Mouse (Mus musculus): ENCODE measurements around the gene Mapk14. TPM values are rescaled to one million over a fixed set of nuclear protein-coding genes. Genes with fewer than 3 reads are reported as not detected.
A peak's percentile ranks its signal among the peaks of the same experiment; 100 is the strongest.

Gene Mapk14
- polyA plus RNA-seq, 1 experiment from 2014 or later: 62.6 TPM

GRCm38 (mm10) chr17:28701737-28702136 is 10.6 kb downstream of the Mapk14 start:
- Histone ChIP-seq H3K9ac (ENCODE audit: low read length) (no peak overlapping the region), H3K27ac (ENCODE audit: low read depth) (no peak overlapping the region), H3K9me3 (ENCODE audit: control insufficient read depth, low read length) (no peaks in the 10 kb centered on the region), H3K27me3 (replicated peaks; ENCODE audit: control insufficient read depth, insufficient read depth, low read length) (no peaks in the 10 kb centered on the region), H3K4me1 (replicated peaks; ENCODE audit: control insufficient read depth, insufficient read depth, low read length) (peaks cover 18% of the 10 kb centered on the region), H3K4me2 (ENCODE audit: low read length) (no peak overlapping the region), H3K4me3 (ENCODE audit: low read depth, low read length) (no peak overlapping the region), H3K36me3 (ENCODE audit: control insufficient read depth, insufficient read depth, low read length) (no peaks in the 10 kb centered on the region)
- ATAC-seq (replicated peaks; ENCODE audit: low FRiP score, low TSS enrichment, low read depth): no peak
- DNase-seq (ENCODE audit: low spot score): no peak
- WGBS: 87% methylated on average over 3 of the region's 3 CpGs

- ATAC-seq (replicated peaks; ENCODE audit: low FRiP score, low TSS enrichment, low read depth) (no peak), DNase-seq (ENCODE audit: low spot score) (no peak)
- Histone ChIP-seq H3K4me1 (replicated peaks; ENCODE audit: control insufficient read depth, insufficient read depth, low read length) (peaks cover 15% of the 10 kb centered on the region), H3K4me2 (ENCODE audit: low read length) (no peak overlapping the region), H3K36me3 (ENCODE audit: control insufficient read depth, insufficient read depth, low read length) (no peaks in the 10 kb centered on the region), H3K27ac (ENCODE audit: low read depth) (no peak overlapping the region), H3K27me3 (replicated peaks; ENCODE audit: control insufficient read depth, insufficient read depth, low read length) (no peaks in the 10 kb centered on the region), H3K4me3 (ENCODE audit: low read depth, low read length) (no peak overlapping the region), H3K9ac (ENCODE audit: low read length) (no peak overlapping the region), H3K9me3 (ENCODE audit: control insufficient read depth, low read length) (no peaks in the 10 kb centered on the region)
- WGBS: 45% methylated on average over 2 of the region's 2 CpGs
Observed at GRCm38 (mm10) chr17:28702646-28703045, 11.5 kb downstream of the Mapk14 start.

GRCm38 (mm10) chr17:28706697-28707096 is 15.6 kb downstream of the Mapk14 start:
- Histone ChIP-seq H3K9me3 (ENCODE audit: control insufficient read depth, low read length) (no peaks in the 10 kb centered on the region), H3K36me3 (ENCODE audit: control insufficient read depth, insufficient read depth, low read length) (no peaks in the 10 kb centered on the region), H3K4me1 (replicated peaks; ENCODE audit: control insufficient read depth, insufficient read depth, low read length) (peaks cover 21% of the 10 kb centered on the region), H3K4me3 (ENCODE audit: low read depth, low read length) (no peak overlapping the region), H3K27me3 (replicated peaks; ENCODE audit: control insufficient read depth, insufficient read depth, low read length) (no peaks in the 10 kb centered on the region), H3K9ac (ENCODE audit: low read length) (no peak overlapping the region), H3K4me2 (ENCODE audit: low read length) (no peak overlapping the region), H3K27ac (ENCODE audit: low read depth) (no peak overlapping the region)
- DNase-seq (ENCODE audit: low spot score): no peak
- WGBS: 19% methylated on average over 1 of the region's 1 CpGs
- no peak for ATAC-seq (replicated peaks; ENCODE audit: low FRiP score, low TSS enrichment, low read depth)

DNA sequence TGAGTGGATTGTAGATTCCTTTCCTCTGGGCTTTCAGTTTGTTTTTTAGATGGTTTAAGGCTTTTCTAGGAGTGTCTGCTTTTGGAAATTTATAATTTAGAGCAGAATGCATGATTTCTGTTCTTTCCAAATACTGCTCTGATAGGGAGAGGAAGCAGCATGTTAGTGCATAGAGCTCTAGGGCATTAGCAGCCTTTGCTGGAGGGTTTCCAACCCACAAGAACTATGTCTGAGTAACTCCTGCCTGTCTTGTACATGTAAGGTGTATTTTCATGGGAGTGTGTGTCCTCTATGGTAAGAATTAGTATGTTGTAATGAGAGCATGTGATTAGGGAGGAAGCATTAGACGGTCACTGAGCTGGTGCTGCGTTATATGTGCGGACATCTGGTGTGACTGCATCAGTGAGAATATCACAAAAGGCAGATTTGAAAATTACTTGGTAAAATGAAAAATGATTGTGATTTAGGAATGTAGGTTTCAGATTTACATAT is 16.1 kb downstream of the Mapk14 start:
- H3K27me3 ChIP-seq (replicated peaks; ENCODE audit: control insufficient read depth, insufficient read depth, low read length): no peaks in the 10 kb centered on the region
- H3K4me2 ChIP-seq (ENCODE audit: low read length): no peak overlapping the region
- H3K9me3 ChIP-seq (ENCODE audit: control insufficient read depth, low read length): no peaks in the 10 kb centered on the region
- no peaks in the 10 kb centered on the region for H3K36me3 ChIP-seq (ENCODE audit: control insufficient read depth, insufficient read depth, low read length)
- 93% methylated on average over 3 of the region's 3 CpGs for WGBS
- DNase-seq (ENCODE audit: low spot score): no peak
- H3K9ac ChIP-seq (ENCODE audit: low read length): 0 out of 2 replicates have a peak overlapping the region, but pooled peaks have one; percentile 1
- no peak overlapping the region for H3K4me3 ChIP-seq (ENCODE audit: low read depth, low read length)
- ATAC-seq (replicated peaks; ENCODE audit: low FRiP score, low TSS enrichment, low read depth): no peak
- H3K27ac ChIP-seq (ENCODE audit: low read depth): no peak overlapping the region
- H3K4me1 ChIP-seq (replicated peaks; ENCODE audit: control insufficient read depth, insufficient read depth, low read length): peaks cover 25% of the 10 kb centered on the region

DNA sequence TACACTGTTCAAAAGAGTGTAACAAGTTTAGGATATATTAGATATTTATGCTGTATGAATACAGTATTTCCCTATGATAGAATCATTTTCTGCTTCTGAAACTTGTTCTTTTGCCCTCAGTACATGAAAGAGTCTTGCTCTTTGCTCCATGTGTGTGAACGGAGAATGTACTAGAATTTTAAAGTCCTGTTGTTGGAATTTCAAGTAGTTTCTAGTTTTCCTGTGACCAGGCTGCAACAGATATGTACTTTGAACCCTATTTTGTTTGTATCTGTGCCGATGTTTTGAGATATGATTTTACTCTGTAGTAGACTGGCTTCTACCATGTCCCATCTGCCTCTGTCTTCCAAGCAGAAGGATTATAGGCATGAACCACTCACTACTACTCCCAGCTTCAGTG is 16.7 kb downstream of the Mapk14 start:
- WGBS: 74% methylated on average over 2 of the region's 2 CpGs
- Histone ChIP-seq H3K27me3 (replicated peaks; ENCODE audit: control insufficient read depth, insufficient read depth, low read length) (no peaks in the 10 kb centered on the region), H3K4me2 (ENCODE audit: low read length) (no peak overlapping the region), H3K36me3 (ENCODE audit: control insufficient read depth, insufficient read depth, low read length) (no peaks in the 10 kb centered on the region), H3K9me3 (ENCODE audit: control insufficient read depth, low read length) (no peaks in the 10 kb centered on the region), H3K27ac (ENCODE audit: low read depth) (no peak overlapping the region), H3K4me3 (ENCODE audit: low read depth, low read length) (no peak overlapping the region), H3K9ac (ENCODE audit: low read length) (no peak overlapping the region), H3K4me1 (replicated peaks; ENCODE audit: control insufficient read depth, insufficient read depth, low read length) (peaks cover 29% of the 10 kb centered on the region)
- ATAC-seq (replicated peaks; ENCODE audit: low FRiP score, low TSS enrichment, low read depth) (no peak), DNase-seq (ENCODE audit: low spot score) (no peak)

DNA sequence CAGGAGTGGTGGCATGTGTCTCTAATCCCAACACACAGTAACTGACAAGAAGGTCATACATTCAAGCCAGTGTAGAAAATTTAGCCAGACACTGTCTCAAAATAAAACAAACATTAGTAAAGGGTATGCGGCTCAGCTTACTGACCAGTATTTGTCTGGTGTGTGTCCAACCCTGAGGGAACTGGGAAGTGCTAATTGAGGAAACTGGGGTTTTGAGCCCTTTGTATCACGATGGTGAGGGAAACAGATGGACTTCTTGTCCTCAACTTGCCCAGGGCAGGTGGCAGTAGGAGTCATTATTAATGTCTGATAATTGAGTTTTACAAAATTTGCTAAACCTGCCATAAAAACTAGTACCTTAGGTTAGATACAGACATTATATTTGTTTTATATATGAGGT is 17.9 kb downstream of the Mapk14 start:
- WGBS: 36% methylated on average over 2 of the region's 2 CpGs
- Histone ChIP-seq H3K4me1 (replicated peaks; ENCODE audit: control insufficient read depth, insufficient read depth, low read length) (peaks cover 29% of the 10 kb centered on the region), H3K27ac (ENCODE audit: low read depth) (no peak overlapping the region), H3K36me3 (ENCODE audit: control insufficient read depth, insufficient read depth, low read length) (peaks cover 5% of the 10 kb centered on the region), H3K4me3 (ENCODE audit: low read depth, low read length) (no peak overlapping the region), H3K9me3 (ENCODE audit: control insufficient read depth, low read length) (no peaks in the 10 kb centered on the region), H3K9ac (ENCODE audit: low read length) (no peak overlapping the region), H3K27me3 (replicated peaks; ENCODE audit: control insufficient read depth, insufficient read depth, low read length) (no peaks in the 10 kb centered on the region), H3K4me2 (ENCODE audit: low read length) (no peak overlapping the region)
- ATAC-seq (replicated peaks; ENCODE audit: low FRiP score, low TSS enrichment, low read depth) (no peak), DNase-seq (ENCODE audit: low spot score) (no peak)

DNA sequence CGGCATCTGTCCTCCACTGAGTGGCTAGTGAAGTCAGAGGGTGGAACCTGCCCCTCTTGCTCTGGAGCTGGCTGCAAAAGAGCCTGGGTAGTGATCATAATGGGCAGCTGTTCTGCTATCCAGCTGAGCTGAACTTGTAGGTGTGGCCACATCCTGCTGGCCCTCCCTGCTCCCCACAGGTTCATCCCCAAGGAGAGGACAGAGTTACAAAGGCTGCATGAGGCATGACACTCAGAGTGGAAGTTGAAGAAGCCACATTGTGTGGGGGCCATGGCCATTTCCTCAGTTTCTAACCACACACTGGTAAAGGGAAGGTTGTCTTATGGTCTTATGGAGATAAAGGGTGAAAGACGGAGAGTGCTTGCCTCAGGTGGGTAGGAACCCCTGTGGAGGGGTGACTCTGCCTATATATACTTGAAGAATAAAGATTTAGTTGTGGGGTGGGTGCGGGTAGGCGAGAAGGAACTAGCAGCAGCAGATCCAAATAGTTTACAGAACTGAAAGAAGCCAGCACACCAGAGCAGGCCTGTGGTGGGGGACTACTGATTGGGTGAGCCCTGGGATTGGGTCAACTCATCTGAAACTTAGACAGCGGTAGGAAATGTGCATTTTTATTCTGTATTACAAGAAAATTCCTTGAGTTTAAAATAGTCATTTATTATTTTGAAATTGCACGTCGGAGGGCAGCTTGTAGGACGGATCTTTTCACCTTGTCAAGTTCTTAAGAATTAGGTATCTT is 18.6 kb downstream of the Mapk14 start:
- ATAC-seq (replicated peaks; ENCODE audit: low FRiP score, low TSS enrichment, low read depth) (0 out of 2 replicates have a peak, but pooled peaks have one; percentile 36), DNase-seq (ENCODE audit: low spot score) (no peak)
- Histone ChIP-seq H3K4me1 (replicated peaks; ENCODE audit: control insufficient read depth, insufficient read depth, low read length) (peaks cover 29% of the 10 kb centered on the region), H3K9me3 (ENCODE audit: control insufficient read depth, low read length) (no peaks in the 10 kb centered on the region), H3K4me2 (ENCODE audit: low read length) (no peak overlapping the region), H3K27me3 (replicated peaks; ENCODE audit: control insufficient read depth, insufficient read depth, low read length) (no peaks in the 10 kb centered on the region), H3K9ac (ENCODE audit: low read length) (no peak overlapping the region), H3K36me3 (ENCODE audit: control insufficient read depth, insufficient read depth, low read length) (peaks cover 12% of the 10 kb centered on the region), H3K4me3 (ENCODE audit: low read depth, low read length) (no peak overlapping the region), H3K27ac (ENCODE audit: low read depth) (0 out of 2 replicates have a peak overlapping the region, but pooled peaks have one; percentile 43)
- 44% methylated on average over 8 of the region's 8 CpGs for WGBS

DNA sequence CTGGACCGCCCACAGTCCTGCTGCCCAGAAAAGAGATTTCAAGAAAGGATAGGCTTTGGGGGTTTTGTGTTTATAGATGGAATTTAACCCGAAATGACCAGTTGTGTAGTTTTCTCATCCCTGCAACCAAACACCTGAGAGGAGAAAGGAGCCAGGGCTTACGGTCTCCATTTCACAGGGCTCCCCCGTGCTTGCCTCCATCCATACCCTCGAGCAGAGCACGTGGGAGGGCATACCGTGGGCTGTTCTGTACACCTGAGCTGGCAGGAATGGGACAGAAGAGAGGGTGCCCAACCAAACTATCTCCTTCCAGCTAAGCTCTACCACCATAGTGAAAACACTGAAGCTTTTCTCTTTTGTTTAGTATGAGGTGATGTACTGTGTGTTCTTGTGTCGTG is 19.2 kb downstream of the Mapk14 start:
- WGBS: 78% methylated on average over 8 of the region's 8 CpGs
- no peak for DNase-seq (ENCODE audit: low spot score)
- Histone ChIP-seq H3K4me1 (replicated peaks; ENCODE audit: control insufficient read depth, insufficient read depth, low read length) (peaks cover 29% of the 10 kb centered on the region), H3K36me3 (ENCODE audit: control insufficient read depth, insufficient read depth, low read length) (peaks cover 18% of the 10 kb centered on the region), H3K9ac (ENCODE audit: low read length) (no peak overlapping the region), H3K9me3 (ENCODE audit: control insufficient read depth, low read length) (no peaks in the 10 kb centered on the region), H3K4me3 (ENCODE audit: low read depth, low read length) (no peak overlapping the region), H3K27me3 (replicated peaks; ENCODE audit: control insufficient read depth, insufficient read depth, low read length) (no peaks in the 10 kb centered on the region), H3K4me2 (ENCODE audit: low read length) (no peak overlapping the region), H3K27ac (ENCODE audit: low read depth) (no peak overlapping the region)
- ATAC-seq (replicated peaks; ENCODE audit: low FRiP score, low TSS enrichment, low read depth): no peak

DNA sequence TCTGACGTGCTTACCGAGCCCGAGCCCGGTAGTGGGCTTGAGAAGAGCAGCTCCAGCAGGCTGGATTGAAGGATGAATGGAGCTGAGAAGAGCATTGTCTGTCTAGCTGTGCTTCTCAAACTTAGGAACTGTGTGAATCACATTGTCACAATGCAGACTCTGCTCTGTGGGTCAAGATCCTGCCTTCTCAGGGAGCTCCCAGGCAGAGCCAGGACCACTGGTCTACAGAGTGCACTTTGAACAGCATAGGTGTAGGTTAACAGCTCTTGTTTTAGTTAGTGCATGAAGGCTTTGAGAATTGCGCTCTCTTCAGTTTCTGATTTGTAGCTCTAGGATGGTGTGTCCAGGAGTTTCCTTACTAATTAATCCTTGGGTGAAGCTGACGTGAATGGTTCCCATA is 20.1 kb downstream of the Mapk14 start:
- no peaks in the 10 kb centered on the region for H3K9me3 ChIP-seq (ENCODE audit: control insufficient read depth, low read length)
- H3K9ac ChIP-seq (ENCODE audit: low read length): no peak overlapping the region
- peaks cover 34% of the 10 kb centered on the region for H3K4me1 ChIP-seq (replicated peaks; ENCODE audit: control insufficient read depth, insufficient read depth, low read length)
- no peaks in the 10 kb centered on the region for H3K27me3 ChIP-seq (replicated peaks; ENCODE audit: control insufficient read depth, insufficient read depth, low read length)
- peaks cover 24% of the 10 kb centered on the region for H3K36me3 ChIP-seq (ENCODE audit: control insufficient read depth, insufficient read depth, low read length)
- WGBS: 88% methylated on average over 6 of the region's 6 CpGs
- H3K4me2 ChIP-seq (ENCODE audit: low read length): no peak overlapping the region
- DNase-seq (ENCODE audit: low spot score) (no peak), ATAC-seq (replicated peaks; ENCODE audit: low FRiP score, low TSS enrichment, low read depth) (no peak)
- no peak overlapping the region for H3K4me3 ChIP-seq (ENCODE audit: low read depth, low read length)
- no peak overlapping the region for H3K27ac ChIP-seq (ENCODE audit: low read depth)
